Mouse (Mus musculus) heart, postnatal 25 days (tissue): ENCODE results near the gene St6gal1. TPM values are rescaled to one million over a fixed set of nuclear protein-coding genes. Genes with fewer than 3 reads are reported as not detected.

ENCODE experiments used
- DNase-seq: peaks from one replicate; pipeline ENCODE4 v3.0.0; 2022; ENCODE audit warnings: low spot score
- intact Hi-C: fragments of 180-260 bp; cut with DNase I; formaldehyde crosslinking; loops from one replicate; pipeline ENCODE4 v1.15.1; 2025
- total RNA-seq, 2 experiments: library from RNA; stranded (reverse); gene quantifications; 2 replicates each; pipeline ENCODE4 v1.2.3; 2021

Gene St6gal1
- total RNA-seq, 2 experiments from 2014 or later: 11.5 to 11.7 TPM

GRCm38 (mm10) chr16:23244486-23244885, 19.9 kb downstream of the St6gal1 start:
- intact Hi-C loops: no loop called here
- DNase-seq: no peak

- no peak for DNase-seq
These were observed 24.7 kb downstream of the St6gal1 start for GRCm38 (mm10) chr16:23249285-23249684.

GRCm38 (mm10) chr16:23249762-23250161, 25.2 kb downstream of the St6gal1 start:
- no peak for DNase-seq
- intact Hi-C loops: no loop called here

More at GRCm38 (mm10) chr16:23249285-23249684, 24.7 kb downstream of the St6gal1 start:
- intact Hi-C loops: no loop called here

- DNase-seq: no peak
- intact Hi-C loops: no loop called here
These were observed 26.3 kb downstream of the St6gal1 start for GRCm38 (mm10) chr16:23250556-23251444.

- intact Hi-C loops: no loop called here
- no peak for DNase-seq
These were observed 26.9 kb downstream of the St6gal1 start for GRCm38 (mm10) chr16:23251445-23251773.

- DNase-seq: no peak
- intact Hi-C loops: no loop called here
These were observed 29.1 kb downstream of the St6gal1 start for GRCm38 (mm10) chr16:23253620-23254019.

GRCm38 (mm10) chr16:23254062-23254461, 29.5 kb downstream of the St6gal1 start:
- no peak for DNase-seq
- intact Hi-C loops: no loop called here

GRCm38 (mm10) chr16:23256638-23257037, 32.1 kb downstream of the St6gal1 start:
- intact Hi-C loops: no loop called here
- DNase-seq: no peak

GRCm38 (mm10) chr16:23258429-23258822, 33.9 kb downstream of the St6gal1 start:
- no peak for DNase-seq
- intact Hi-C loops: no loop called here

- DNase-seq: no peak
- intact Hi-C loops: no loop called here
These were observed 34.4 kb downstream of the St6gal1 start for GRCm38 (mm10) chr16:23258823-23259457.

GRCm38 (mm10) chr16:23259580-23259979, 35.0 kb downstream of the St6gal1 start:
- no peak for DNase-seq

GRCm38 (mm10) chr16:23262131-23262768, 37.7 kb downstream of the St6gal1 start:
- intact Hi-C loops: no loop called here
- no peak for DNase-seq

More at GRCm38 (mm10) chr16:23259580-23259979, 35.0 kb downstream of the St6gal1 start:
- intact Hi-C loops: no loop called here

- intact Hi-C loops: no loop called here
- no peak for DNase-seq
These were observed 38.3 kb downstream of the St6gal1 start for GRCm38 (mm10) chr16:23262846-23263245.

GRCm38 (mm10) chr16:23264999-23265398, 40.5 kb downstream of the St6gal1 start:
- intact Hi-C loops: no loop called here
- DNase-seq: no peak

GRCm38 (mm10) chr16:23265481-23265880, 40.9 kb downstream of the St6gal1 start:
- intact Hi-C loops: no loop called here
- no peak for DNase-seq

- no peak for DNase-seq
- intact Hi-C loops: no loop called here
These were observed 41.8 kb downstream of the St6gal1 start for GRCm38 (mm10) chr16:23266293-23266692.

GRCm38 (mm10) chr16:23266896-23267295, 42.4 kb downstream of the St6gal1 start:
- intact Hi-C loops: no loop called here
- DNase-seq: no peak

GRCm38 (mm10) chr16:23268231-23268630, 43.7 kb downstream of the St6gal1 start:
- no peak for DNase-seq
- intact Hi-C loops: no loop called here

GRCm38 (mm10) chr16:23269056-23269983, 44.8 kb downstream of the St6gal1 start:
- no peak for DNase-seq
- intact Hi-C loops: no loop called here
